Mouse (Mus musculus) myocyte (in vitro differentiated cells): Measurements from ENCODE around the gene Trib3.

Experiments used
- CEBPB ChIP-seq: IDR thresholded peaks from 2 replicates; pipeline ENCODE4 v1.6.1; 2011; ENCODE audit warnings: mild to moderate bottlenecking, moderate library complexity; ENCODE audit not compliant: poor library complexity, insufficient read depth, severe bottlenecking
- E2F4 ChIP-seq: IDR thresholded peaks from one replicate; pipeline ENCODE4 v1.6.1; 2011; ENCODE audit warnings: mild to moderate bottlenecking, control low read depth, moderate library complexity; ENCODE audit not compliant: insufficient read depth
- MYOD1 ChIP-seq, 3 experiments: IDR thresholded peaks; one replicate each; pipeline ENCODE4 v1.6.1; 2011; ENCODE audit warnings: control low read depth in 2 of 3, low read depth in 2 of 3, mild to moderate bottlenecking in 2 of 3, moderate library complexity in 1 of 3; ENCODE audit not compliant: insufficient read length in 2 of 3, control insufficient read depth in 1 of 3
- MYOG ChIP-seq, 3 experiments: IDR thresholded peaks; one replicate each; pipeline ENCODE4 v1.6.1; 2011; ENCODE audit warnings: control low read depth in 2 of 3, low read depth in 2 of 3, mild to moderate bottlenecking in 2 of 3; ENCODE audit not compliant: insufficient read length in 2 of 3, control insufficient read depth in 1 of 3, insufficient read depth in 1 of 3
- POLR2A ChIP-seq: IDR thresholded peaks from one replicate; pipeline ENCODE4 v1.6.1; 2011; ENCODE audit warnings: low read depth, mild to moderate bottlenecking, control low read depth, moderate library complexity; ENCODE audit not compliant: insufficient read length
- POLR2AphosphoS2 ChIP-seq: IDR thresholded peaks from one replicate; pipeline ENCODE4 v1.6.1; 2011; ENCODE audit warnings: low read depth, control low read depth; ENCODE audit not compliant: insufficient read length
- REST ChIP-seq: IDR thresholded peaks from one replicate; pipeline ENCODE4 v1.6.1; 2011; ENCODE audit warnings: mild to moderate bottlenecking, control low read depth, moderate library complexity; ENCODE audit not compliant: insufficient read depth, insufficient read length
- TCF3 ChIP-seq: IDR thresholded peaks from one replicate; pipeline ENCODE4 v1.6.1; 2011; ENCODE audit warnings: low read depth, control low read depth; ENCODE audit not compliant: insufficient read length
- USF1 ChIP-seq: IDR thresholded peaks from one replicate; pipeline ENCODE4 v1.6.1; 2011; ENCODE audit warnings: low read depth, mild to moderate bottlenecking, control low read depth, moderate library complexity

DNA sequence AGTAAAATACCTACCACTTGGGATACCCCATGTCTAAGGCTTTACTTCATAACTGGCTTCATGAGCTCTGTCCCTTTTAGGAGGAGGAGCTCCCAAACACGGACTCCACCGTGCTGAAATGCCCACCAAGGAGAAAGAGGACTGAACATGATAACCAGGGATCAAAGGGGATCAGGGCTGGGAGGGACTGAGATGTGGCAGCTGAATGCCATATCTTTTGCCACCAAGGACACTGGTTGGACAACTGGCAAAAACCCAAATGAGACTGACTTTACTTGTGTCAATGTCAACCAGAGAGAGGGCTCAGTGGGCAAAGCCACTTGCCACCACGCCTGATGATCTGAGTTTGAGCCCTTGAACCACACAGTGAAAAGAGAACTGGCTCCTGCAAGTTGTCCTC is 19.0 kb downstream of the Trib3 start:
- no peak for TF ChIP-seq POLR2A
- TF ChIP-seq POLR2AphosphoS2 = no peak
- TF ChIP-seq E2F4 = no peak
- no peak for TF ChIP-seq MYOG (IDR thresholded peaks at IDR 0.05; ENCODE audit: control insufficient read depth in 1 of 3, insufficient read depth in 1 of 3, insufficient read length in 2 of 3, low read depth in 2 of 3)
- no peak for TF ChIP-seq CEBPB
- no peak for TF ChIP-seq USF1
- no peak for TF ChIP-seq TCF3
- TF ChIP-seq REST = no peak
- TF ChIP-seq MYOD1 (IDR thresholded peaks at IDR 0.05; ENCODE audit: control insufficient read depth in 1 of 3, insufficient read length in 2 of 3, low read depth in 2 of 3) = no peak
